Mouse (Mus musculus): ENCODE measurements around the gene Stx19. TPM values are rescaled to one million over a fixed set of nuclear protein-coding genes. Genes with fewer than 3 reads are reported as not detected.
A peak's percentile ranks its signal among the peaks of the same experiment; 100 is the strongest.

Stx19 gene
- polyA plus RNA-seq, 1 experiment: not detected

- TF ChIP-seq FLI1 (IDR thresholded peaks at IDR 0.05; ENCODE audit: low read length): no peak
- no peak for TF ChIP-seq GATA1 (IDR thresholded peaks at IDR 0.05; ENCODE audit: borderline replicate concordance, low read length)
Observed at GRCm38 (mm10) chr16:62860140-62860539, 45.7 kb downstream of the Stx19 start.

GRCm38 (mm10) chr16:62861455-62861854, 47.0 kb downstream of the Stx19 start:
- TF ChIP-seq FLI1 (IDR thresholded peaks at IDR 0.05; ENCODE audit: low read length): no peak
- no peaks in the 10 kb centered on the region for H3K27me3 ChIP-seq (replicated peaks)
- no peaks in the 10 kb centered on the region for H3K9me3 ChIP-seq
- H3K4me3 ChIP-seq (replicated peaks): peak overlapping the region; percentile 88
- peaks cover 85% of the 10 kb centered on the region for H3K4me1 ChIP-seq
- peaks cover 33% of the 10 kb centered on the region for H3K36me3 ChIP-seq (replicated peaks; ENCODE audit: low read length)

More at GRCm38 (mm10) chr16:62860140-62860539, 45.7 kb downstream of the Stx19 start:
- Histone ChIP-seq H3K4me1 (peaks cover 86% of the 10 kb centered on the region), H3K9me3 (no peaks in the 10 kb centered on the region), H3K4me3 (replicated peaks) (no peak overlapping the region), H3K36me3 (replicated peaks; ENCODE audit: low read length) (peaks cover 27% of the 10 kb centered on the region), H3K27me3 (replicated peaks) (no peaks in the 10 kb centered on the region)

GRCm38 (mm10) chr16:62872688-62873117, 58.2 kb downstream of the Stx19 start:
- TF ChIP-seq FLI1 (IDR thresholded peaks at IDR 0.05; ENCODE audit: low read length) (no peak), GATA1 (IDR thresholded peaks at IDR 0.05; ENCODE audit: borderline replicate concordance, low read length) (no peak)
- Histone ChIP-seq H3K4me3 (replicated peaks) (no peak overlapping the region), H3K4me1 (peaks cover 16% of the 10 kb centered on the region; the same call in 1 of the 2 replicates), H3K36me3 (replicated peaks; ENCODE audit: low read length) (peaks cover 62% of the 10 kb centered on the region), H3K27me3 (replicated peaks) (no peaks in the 10 kb centered on the region), H3K9me3 (peaks cover 8% of the 10 kb centered on the region)

- H3K4me3 ChIP-seq (replicated peaks): no peak overlapping the region
- H3K4me1 ChIP-seq: peaks cover 16% of the 10 kb centered on the region; the same call in 1 of the 2 replicates
- peaks cover 8% of the 10 kb centered on the region for H3K9me3 ChIP-seq
- no peaks in the 10 kb centered on the region for H3K27me3 ChIP-seq (replicated peaks)
- TF ChIP-seq FLI1 (IDR thresholded peaks at IDR 0.05; ENCODE audit: low read length) (no peak), GATA1 (IDR thresholded peaks at IDR 0.05; ENCODE audit: borderline replicate concordance, low read length) (no peak)
- peaks cover 61% of the 10 kb centered on the region for H3K36me3 ChIP-seq (replicated peaks; ENCODE audit: low read length)
Observed at GRCm38 (mm10) chr16:62873180-62873579, 58.7 kb downstream of the Stx19 start.

Other genes with a start within 250 kb of the Stx19 start
- gene Nsun3, start 27.9 kb upstream of the Stx19 start, polyA plus RNA-seq (2012; ENCODE audit: insufficient read depth, low replicate concordance): 1.1 and 2.2 TPM in 2 replicates
- 1.00 TPM in 1 of 2 replicates, not detected in the other for gene Arl13b, start 32.4 kb downstream of the Stx19 start, polyA plus RNA-seq (2012; ENCODE audit: insufficient read depth, low replicate concordance)
- gene Pros1, start 39.6 kb downstream of the Stx19 start, polyA plus RNA-seq (2012; ENCODE audit: insufficient read depth, low replicate concordance): 6.5 and 8.4 TPM in 2 replicates